Mouse (Mus musculus) G1E (cell line): ENCODE results near the gene Alg13. TPM values are rescaled to one million over a fixed set of nuclear protein-coding genes. Genes with fewer than 3 reads are reported as not detected.

Experiments
- ATAC-seq: 2 replicates; pipeline ENCODE4 v1.8.0; 2016; ENCODE audit warnings: mild to moderate bottlenecking; ENCODE audit not compliant: insufficient number of reproducible peaks, poor library complexity, low FRiP score, severe bottlenecking; ENCODE audit errors: extremely low read depth
- DNase-seq: peaks from one replicate; pipeline ENCODE4 v3.0.0; 2012; ENCODE audit warnings: low spot score
- H3K27me3 ChIP-seq: 2 replicates; pipeline ENCODE4 v1.6.1; 2012; ENCODE audit warnings: mild to moderate bottlenecking, low read length, inconsistent platforms; ENCODE audit not compliant: insufficient read depth
- H3K36me3 ChIP-seq: replicated peaks from 2 replicates; pipeline ENCODE3; 2012; ENCODE audit warnings: mild to moderate bottlenecking, inconsistent platforms
- H3K4me1 ChIP-seq: 2 replicates; pipeline ENCODE4 v1.6.1; 2012; ENCODE audit warnings: low read depth, low read length, inconsistent platforms, mixed read lengths; ENCODE audit not compliant: insufficient read depth
- H3K4me3 ChIP-seq: 2 replicates; pipeline ENCODE4 v1.5.1; 2012; ENCODE audit warnings: low read depth, mild to moderate bottlenecking, inconsistent platforms, low read length, moderate library complexity, mixed read lengths
- H3K9me3 ChIP-seq: replicated peaks from 2 replicates; pipeline ENCODE4 v1.6.1; 2012; ENCODE audit warnings: inconsistent platforms
- CTCF ChIP-seq: IDR thresholded peaks from 2 replicates; pipeline ENCODE4 v1.5.1; 2012; ENCODE audit warnings: low read depth, low read length, inconsistent platforms, mixed read lengths
- GATA1 ChIP-seq: IDR thresholded peaks from 2 replicates; pipeline ENCODE4 v1.6.1; 2012; ENCODE audit warnings: borderline replicate concordance, low read length, inconsistent platforms, mixed read lengths
- GATA2 ChIP-seq: IDR thresholded peaks from 2 replicates; pipeline ENCODE4 v1.6.1; 2012; ENCODE audit warnings: low read depth, low read length, inconsistent platforms, borderline replicate concordance
- POLR2AphosphoS5 ChIP-seq: IDR thresholded peaks from 2 replicates; pipeline ENCODE4 v1.6.1; 2012; ENCODE audit warnings: low read depth, low read length, inconsistent platforms; ENCODE audit not compliant: insufficient replicate concordance
- TAL1 ChIP-seq: conservative IDR thresholded peaks from 2 replicates; pipeline ENCODE4 v1.6.1; 2012; ENCODE audit warnings: low read depth, low read length, inconsistent platforms, mixed read lengths
- polyA plus RNA-seq: library from polyadenylated mRNA; stranded (reverse); fragments of >175 nt; gene quantifications from 2 replicates; pipeline ENCODE4 v1.2.3, GENCODE M21; 2012
- total RNA-seq, 2 experiments: library from RNA; stranded (forward) in 1 of 2; stranded (reverse) in 1 of 2; fragments of 200-1000 nt in 1 of 2; fragments of >200 nt in 1 of 2; fragmentation: Nextera tagmentation in 1 of 2; gene quantifications; 2 replicates each; pipeline ENCODE4 v1.2.3; 2014 to 2017

Alg13 gene
- total and polyA plus RNA-seq, 3 experiments, result 5.5 to 60.6 (median 23.4) TPM

DNA sequence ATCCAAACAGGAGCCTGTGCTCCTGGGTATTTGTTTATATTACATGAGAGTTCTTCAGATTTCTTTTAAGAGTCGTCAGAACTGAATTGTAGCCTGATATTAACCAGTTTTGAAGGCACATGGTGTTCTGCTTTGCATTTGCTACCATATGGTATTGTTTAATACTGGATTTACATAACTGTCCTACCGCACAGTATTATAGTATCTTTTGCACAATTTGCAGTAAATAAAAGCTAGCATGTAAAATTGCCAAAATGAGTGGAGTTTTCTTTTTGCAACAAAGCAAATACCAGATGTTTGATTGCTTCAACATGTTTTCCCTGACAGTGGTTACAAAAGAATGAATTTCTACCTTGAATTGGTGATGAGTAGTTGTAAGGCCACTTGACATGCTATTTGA, 56.6 kb downstream of the Alg13 start:
- DNase-seq (no peak), ATAC-seq (no peak)
- Histone ChIP-seq H3K9me3 (no peaks in the 10 kb centered on the region), H3K4me3 (no peak overlapping the region), H3K4me1 (no peaks in the 10 kb centered on the region), H3K27me3 (no peaks in the 10 kb centered on the region), H3K36me3 (peaks cover 20% of the 10 kb centered on the region)
- TF ChIP-seq TAL1, result no peak

DNA sequence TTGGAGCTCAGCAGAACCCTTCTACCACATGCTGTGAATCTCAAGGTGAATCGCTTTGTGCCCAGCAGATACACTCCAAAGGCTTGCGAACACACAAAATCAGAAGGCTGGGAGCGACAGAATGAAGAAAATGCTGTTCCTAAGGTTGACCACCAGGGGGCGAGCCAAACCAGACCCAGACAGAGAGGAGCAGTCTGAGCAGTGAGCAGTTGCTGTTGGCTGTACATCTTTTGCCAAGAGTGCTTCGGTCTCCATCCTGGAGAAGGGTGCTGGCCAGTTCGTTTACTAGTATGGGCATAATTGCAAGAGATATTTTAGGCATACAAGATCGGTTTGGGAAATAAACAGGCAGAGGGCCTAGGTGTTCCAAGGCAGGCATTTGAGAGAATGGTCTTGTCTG, 85.9 kb downstream of the Alg13 start:
- Histone ChIP-seq H3K9me3 (no peaks in the 10 kb centered on the region), H3K27me3 (no peaks in the 10 kb centered on the region), H3K4me3 (no peak overlapping the region), H3K4me1 (no peaks in the 10 kb centered on the region), H3K36me3 (no peaks in the 10 kb centered on the region)
- DNase-seq (peak; percentile 1), ATAC-seq (peak; percentile 54; the same call in 1 of the 2 replicates)
- TF ChIP-seq TAL1, result no peak
- peak; percentile 32; the same call in 1 of the 2 replicates for TF ChIP-seq CTCF

DNA sequence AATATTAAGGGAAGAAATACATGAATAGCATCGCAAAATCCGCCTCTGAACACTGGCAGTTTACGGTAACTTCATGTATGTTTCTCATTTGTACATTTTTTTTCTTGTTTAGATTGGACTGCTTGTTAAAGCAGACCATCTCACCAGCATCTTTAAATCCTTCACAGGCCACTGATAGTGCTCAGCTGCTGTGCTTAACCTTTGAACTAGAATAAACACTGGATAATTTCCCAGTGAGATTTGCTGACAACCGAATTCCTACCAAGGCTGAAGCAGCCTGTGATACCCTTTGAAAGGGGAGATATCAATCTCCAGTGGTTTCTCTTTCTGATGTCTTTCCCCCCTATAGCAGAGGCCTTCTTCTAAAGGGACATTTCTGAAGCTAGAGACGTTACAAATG, 90.4 kb downstream of the Alg13 start:
- Histone ChIP-seq H3K27me3 (no peaks in the 10 kb centered on the region), H3K9me3 (no peaks in the 10 kb centered on the region), H3K4me1 (no peaks in the 10 kb centered on the region), H3K4me3 (no peak overlapping the region), H3K36me3 (no peaks in the 10 kb centered on the region)
- no peak for ATAC-seq
- TF ChIP-seq GATA2, result no peak
- TF ChIP-seq CTCF, result no peak
- DNase-seq, result no peak

DNA sequence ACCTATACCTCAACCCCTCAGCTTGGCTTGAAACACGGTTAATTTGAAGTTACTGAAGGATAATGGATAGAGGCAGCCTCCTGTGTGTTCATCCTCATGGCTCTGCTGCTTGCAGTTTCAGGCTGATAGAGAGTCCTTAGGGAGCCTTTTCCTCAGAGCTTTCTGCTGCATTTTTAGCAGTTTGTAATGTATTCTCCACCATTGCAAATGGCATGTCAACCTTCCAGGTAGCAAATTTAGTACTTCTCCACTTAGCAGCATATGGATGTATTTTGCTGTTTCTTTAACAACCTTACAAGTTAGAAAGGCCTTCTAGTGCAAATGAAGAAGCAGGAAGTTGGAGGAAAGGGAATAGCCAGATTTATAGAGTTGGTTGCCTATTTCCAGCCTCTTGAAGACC, 102.7 kb downstream of the Alg13 start:
- Histone ChIP-seq H3K27me3 (no peaks in the 10 kb centered on the region), H3K36me3 (no peaks in the 10 kb centered on the region), H3K4me1 (no peaks in the 10 kb centered on the region), H3K4me3 (no peak overlapping the region), H3K9me3 (no peaks in the 10 kb centered on the region)
- no peak for DNase-seq
- TF ChIP-seq CTCF (no peak), POLR2AphosphoS5 (no peak)
- ATAC-seq, result no peak

DNA sequence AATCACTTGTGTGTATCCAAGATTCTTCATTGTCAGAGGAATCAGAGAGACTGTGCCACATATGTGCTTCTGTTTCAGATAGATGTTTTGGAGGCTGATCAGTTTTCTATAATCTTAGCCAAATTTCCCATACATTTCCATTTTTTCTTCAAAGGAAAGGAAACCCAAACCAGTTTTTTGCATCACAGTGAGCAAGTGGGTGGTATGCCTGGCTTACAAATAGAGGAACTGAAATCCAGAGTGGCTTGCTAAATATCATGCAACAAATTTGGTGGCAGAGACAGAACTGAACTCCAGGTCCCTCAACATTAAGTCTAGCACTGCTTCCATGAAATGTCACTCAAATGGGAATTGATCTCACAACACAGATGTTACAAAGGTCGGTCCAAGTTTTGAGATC, 103.5 kb downstream of the Alg13 start:
- TF ChIP-seq GATA1 (no peak), GATA2 (no peak), TAL1 (no peak), POLR2AphosphoS5 (no peak), CTCF (no peak)
- DNase-seq (no peak), ATAC-seq (no peak)
- H3K4me1 ChIP-seq, result no peaks in the 10 kb centered on the region
- H3K27me3 ChIP-seq, result no peaks in the 10 kb centered on the region
- H3K36me3 ChIP-seq, result no peaks in the 10 kb centered on the region
- H3K4me3 ChIP-seq, result no peak overlapping the region
- H3K9me3 ChIP-seq, result no peaks in the 10 kb centered on the region

DNA sequence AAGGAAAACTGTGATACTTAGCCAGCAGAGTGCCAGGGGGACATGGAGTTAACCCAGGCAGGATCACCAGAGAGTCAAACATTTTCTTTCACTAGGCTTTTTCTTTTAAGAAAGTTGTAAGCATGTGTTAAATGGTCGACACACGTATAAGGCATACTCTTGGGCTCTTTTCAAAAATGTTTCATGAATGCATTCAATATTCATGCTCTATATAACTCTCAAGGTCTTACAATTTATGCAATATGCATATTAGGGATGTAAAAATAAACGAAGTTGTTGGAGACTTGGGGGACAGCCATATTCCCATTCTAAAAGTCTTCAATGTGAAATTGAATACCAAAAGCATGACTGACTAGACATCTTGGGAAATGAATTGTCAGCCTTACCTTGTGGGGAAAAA, 106.2 kb downstream of the Alg13 start:
- no peaks in the 10 kb centered on the region for H3K27me3 ChIP-seq
- H3K36me3 ChIP-seq, result no peaks in the 10 kb centered on the region
- DNase-seq (no peak), ATAC-seq (no peak)
- no peaks in the 10 kb centered on the region for H3K4me1 ChIP-seq
- H3K4me3 ChIP-seq, result no peak overlapping the region
- TF ChIP-seq GATA2, result no peak
- TF ChIP-seq GATA1, result no peak
- TF ChIP-seq CTCF, result no peak
- TF ChIP-seq POLR2AphosphoS5, result no peak
- no peak for TF ChIP-seq TAL1
- no peaks in the 10 kb centered on the region for H3K9me3 ChIP-seq

Other genes with a start within 250 kb of the Alg13 start
- gene A730046J19Rik, start 164.1 kb upstream of the Alg13 start, total RNA-seq (2014; fragmentation: Nextera tagmentation), result not detected in 2 replicates
- 0.12 TPM in 1 of 2 replicates, not detected in the other for gene A730046J19Rik, start 164.1 kb upstream of the Alg13 start, total RNA-seq (2017)
- not detected in 2 replicates for gene A730046J19Rik, start 164.1 kb upstream of the Alg13 start, polyA plus RNA-seq
- gene Trpc5os, start 138.8 kb downstream of the Alg13 start, total RNA-seq (2014; fragmentation: Nextera tagmentation), result not detected in 2 replicates
- gene Trpc5os, start 138.8 kb downstream of the Alg13 start, total RNA-seq (2017), result 0.11 and 0.29 TPM in 2 replicates
- not detected in 2 replicates for gene Trpc5os, start 138.8 kb downstream of the Alg13 start, polyA plus RNA-seq